Comparison of ENCODE assay signal across 8 mouse cellular contexts in genomic region chr16:37938125-37939081, GRCm38 (mm10). TPM values are rescaled to one million over a fixed set of nuclear protein-coding genes. Genes with fewer than 3 reads are reported as not detected.
DNase-seq lines count a peak whose midpoint lies in the region; ATAC-seq and TF ChIP-seq lines count a peak whose summit lies in the region.

No protein-coding gene starts in this region.

- H3K9me3 ChIP-seq in kidney, embryonic 16.5 days (ENCODE audit: low read length) = no peaks in the 10 kb centered on the region
- H3K9me3 ChIP-seq in embryonic facial prominence, embryonic 13.5 days = no peaks in the 10 kb centered on the region
- no peaks in the 10 kb centered on the region for H3K9me3 ChIP-seq in intestine, embryonic 16.5 days (ENCODE audit: control insufficient read depth, low read length)
- H3K9me3 ChIP-seq in limb, embryonic 14.5 days (ENCODE audit: control insufficient read depth, low read length) = no peaks in the 10 kb centered on the region

- no peak for DNase-seq in kidney, adult 11 months
- peak; percentile 62 for DNase-seq in limb, embryonic 14.5 days (ENCODE audit: low spot score)
- peak; percentile 88 to 94 for DNase-seq in right cerebral cortex, postnatal 10 days (ENCODE audit: low spot score in 2 of 2)
- DNase-seq in urinary bladder, postnatal 25 days (ENCODE audit: low spot score) = no peak
- DNase-seq in spleen, postnatal 4 days (ENCODE audit: low spot score in 2 of 2) = no peak

- H3K27me3 ChIP-seq in kidney, embryonic 16.5 days (ENCODE audit: insufficient read depth, low read length) = no peaks in the 10 kb centered on the region
- 0 out of 2 replicates have a peak, but pooled peaks cover 4% of the 10 kb centered on the region for H3K27me3 ChIP-seq in embryonic facial prominence, embryonic 13.5 days
- H3K27me3 ChIP-seq in intestine, embryonic 16.5 days (replicated peaks; ENCODE audit: control insufficient read depth, insufficient read depth, low read length) = no peaks in the 10 kb centered on the region
- H3K27me3 ChIP-seq in limb, embryonic 14.5 days (ENCODE audit: control insufficient read depth, insufficient read depth, low read length) = no peaks in the 10 kb centered on the region

- H3K4me2 ChIP-seq in kidney, embryonic 16.5 days (replicated peaks; ENCODE audit: low read depth, low read length) = no peak overlapping the region
- H3K4me2 ChIP-seq in embryonic facial prominence, embryonic 13.5 days = peak overlapping the region; percentile 26
- no peak overlapping the region for H3K4me2 ChIP-seq in intestine, embryonic 16.5 days (ENCODE audit: low read depth, low read length)
- no peak overlapping the region for H3K4me2 ChIP-seq in limb, embryonic 14.5 days (replicated peaks; ENCODE audit: low read depth, low read length, severe bottlenecking)

- H3K4me3 ChIP-seq in kidney, embryonic 16.5 days (ENCODE audit: low read length) = no peak overlapping the region
- no peak overlapping the region for H3K4me3 ChIP-seq in embryonic facial prominence, embryonic 13.5 days
- no peak overlapping the region for H3K4me3 ChIP-seq in intestine, embryonic 16.5 days (ENCODE audit: low read length)
- H3K4me3 ChIP-seq in limb, embryonic 14.5 days (replicated peaks; ENCODE audit: low read length) = no peak overlapping the region

- 0 out of 2 replicates have a peak, but pooled peaks cover 2% of the 10 kb centered on the region for H3K4me1 ChIP-seq in kidney, embryonic 16.5 days (ENCODE audit: insufficient read depth, low read length)
- H3K4me1 ChIP-seq in embryonic facial prominence, embryonic 13.5 days = peaks cover 9% of the 10 kb centered on the region
- no peaks in the 10 kb centered on the region for H3K4me1 ChIP-seq in intestine, embryonic 16.5 days (ENCODE audit: control insufficient read depth, insufficient read depth, low read length)
- no peaks in the 10 kb centered on the region; the same call in 1 of the 2 replicates for H3K4me1 ChIP-seq in limb, embryonic 14.5 days (ENCODE audit: control insufficient read depth, insufficient read depth, low read length)

- no peak overlapping the region for H3K9ac ChIP-seq in kidney, embryonic 16.5 days (replicated peaks; ENCODE audit: low read length)
- H3K9ac ChIP-seq in embryonic facial prominence, embryonic 13.5 days = no peak overlapping the region
- H3K9ac ChIP-seq in intestine, embryonic 16.5 days (ENCODE audit: low read depth, low read length) = no peak overlapping the region
- H3K9ac ChIP-seq in limb, embryonic 14.5 days (ENCODE audit: low read depth, low read length, severe bottlenecking) = no peak overlapping the region

- peak; percentile 65 for ATAC-seq in kidney, embryonic 16.5 days (ENCODE audit: low FRiP score, low TSS enrichment)
- ATAC-seq in embryonic facial prominence, embryonic 13.5 days (ENCODE audit: insufficient number of reproducible peaks, insufficient read depth, low FRiP score, low TSS enrichment, low read depth) = peak; percentile 81
- ATAC-seq in intestine, embryonic 16.5 days = peak; percentile 77; the same call in 1 of the 2 replicates
- peak; percentile 74 for ATAC-seq in limb, embryonic 14.5 days (ENCODE audit: low FRiP score, low read depth)

- H3K27ac ChIP-seq in kidney, embryonic 16.5 days (ENCODE audit: low read length) = no peak overlapping the region
- no peak overlapping the region for H3K27ac ChIP-seq in embryonic facial prominence, embryonic 13.5 days
- H3K27ac ChIP-seq in intestine, embryonic 16.5 days (ENCODE audit: low read length) = no peak overlapping the region
- no peak overlapping the region for H3K27ac ChIP-seq in limb, embryonic 14.5 days (replicated peaks; ENCODE audit: low read depth, low read length)

- TF ChIP-seq POLR2A in limb, embryonic 14.5 days (IDR thresholded peaks at IDR 0.05; ENCODE audit: borderline replicate concordance, extremely low read depth, insufficient read depth, insufficient read length) = no peak

- WGBS in kidney, embryonic 16.5 days = 59% methylated on average over 16 of the region's 17 CpGs
- WGBS in embryonic facial prominence, embryonic 13.5 days = 55% methylated on average over 16 of the region's 17 CpGs
- WGBS in intestine, embryonic 16.5 days = 58% methylated on average over 16 of the region's 17 CpGs
- WGBS in limb, embryonic 14.5 days = 43% methylated on average over 16 of the region's 17 CpGs

- no peaks in the 10 kb centered on the region for H3K36me3 ChIP-seq in kidney, embryonic 16.5 days (ENCODE audit: insufficient read depth, low read length)
- no peaks in the 10 kb centered on the region for H3K36me3 ChIP-seq in embryonic facial prominence, embryonic 13.5 days
- no peaks in the 10 kb centered on the region for H3K36me3 ChIP-seq in intestine, embryonic 16.5 days (ENCODE audit: control insufficient read depth, insufficient read depth, low read length)
- no peaks in the 10 kb centered on the region for H3K36me3 ChIP-seq in limb, embryonic 14.5 days (ENCODE audit: control insufficient read depth, insufficient read depth, low read length)

RNA-seq across cellular contexts. Expression of gene Gpr156, which starts 22.1 kb away (rescaled TPM):
- polyA plus RNA-seq in kidney, embryonic 16.5 days (2015; fragmentation: Nextera tagmentation; extraction: Ambion mirVana) = 0.85 and 1.3 TPM in 2 replicates
- polyA plus RNA-seq in embryonic facial prominence, embryonic 13.5 days (2015; fragmentation: Nextera tagmentation; extraction: Ambion mirVana) = 0.37 and 0.58 TPM in 2 replicates
- 0.13 and 0.15 TPM in 2 replicates for polyA plus RNA-seq in intestine, embryonic 16.5 days (2015; fragmentation: Nextera tagmentation; extraction: Ambion mirVana)
- 0.77 and 0.78 TPM in 2 replicates for polyA plus RNA-seq in limb, embryonic 14.5 days (2012; rRNA removed)
- polyA plus RNA-seq in limb, embryonic 14.5 days (2014; fragmentation: Nextera tagmentation; extraction: Ambion mirVana) = 0.59 and 0.88 TPM in 2 replicates

Comparison
In these comparisons a context has a peak if more than half of its experiments do, and no peak if none do; other contexts are left out.
1. DNase-seq: peak in limb, embryonic 14.5 days (single experiment) and right cerebral cortex, postnatal 10 days (2 of 2); none in kidney, adult 11 months (single experiment), urinary bladder, postnatal 25 days (single experiment) and spleen, postnatal 4 days (0 of 2).
2. Peak in every context shown above with its lines, with median percentiles within 50 percentile points of each other: ATAC-seq.